Mouse (Mus musculus) spleen, postnatal 4 days (tissue): Measurements from ENCODE around the gene Plcb3.

Experiments used
- DNase-seq, 2 experiments: peaks; one replicate each; pipeline ENCODE4 v3.0.0; 2022; ENCODE audit warnings: low spot score in 2 of 2

Plcb3 gene

DNA sequence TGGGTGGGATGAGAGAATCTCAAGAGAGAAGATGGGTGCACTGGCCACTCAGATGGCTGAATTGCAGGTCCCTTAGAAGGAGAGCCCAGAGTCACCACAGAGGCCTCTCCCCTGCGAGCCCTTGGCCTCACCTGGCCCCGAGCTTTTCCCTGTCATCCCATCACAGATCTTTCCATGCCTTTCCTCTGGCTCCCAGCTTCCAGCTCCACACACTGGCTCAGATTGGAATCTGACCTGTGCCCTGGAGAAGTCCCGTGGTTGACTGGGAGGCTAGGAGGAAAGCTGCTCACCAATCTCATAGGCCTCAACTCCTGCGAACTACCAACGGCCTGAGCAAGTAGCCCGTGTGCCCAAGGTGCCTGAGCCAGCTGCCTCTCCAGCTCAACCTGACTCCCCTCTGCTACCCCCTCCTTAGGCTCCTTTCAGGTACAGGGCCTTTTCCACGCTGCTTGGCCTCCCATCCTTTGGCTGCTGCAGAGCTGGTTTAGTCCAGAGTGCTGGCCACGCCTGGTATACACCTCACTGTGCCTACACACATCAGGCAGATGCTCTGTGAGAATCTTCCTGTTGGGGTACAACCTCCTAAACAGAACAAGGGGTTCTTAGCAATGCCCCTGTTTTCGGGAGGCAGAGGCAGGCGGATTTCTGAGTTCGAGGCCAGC is 70.6 kb downstream of the Plcb3 start:
- DNase-seq = peak in 1 of 2 experiments; percentile 56

DNA sequence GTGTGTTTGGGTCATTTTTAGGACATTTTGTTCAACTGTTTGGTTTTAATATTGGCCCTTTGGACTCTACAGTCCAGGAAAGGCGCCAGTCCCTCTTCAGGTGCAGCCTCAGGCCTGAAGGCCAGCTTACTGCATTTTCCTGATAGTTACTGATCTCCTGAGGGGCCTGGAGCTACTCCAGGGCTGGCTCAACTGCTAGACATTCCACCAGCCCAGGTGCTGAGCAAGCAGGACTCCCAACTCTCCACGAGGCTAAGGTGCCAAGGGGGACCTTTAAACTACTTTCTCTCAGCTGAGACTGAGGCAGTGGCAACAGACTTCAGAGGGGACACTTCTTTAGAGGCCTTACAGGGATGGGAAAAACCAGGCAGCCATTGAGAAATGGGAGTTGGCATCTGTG is 71.4 kb downstream of the Plcb3 start:
- DNase-seq = no peak

DNA sequence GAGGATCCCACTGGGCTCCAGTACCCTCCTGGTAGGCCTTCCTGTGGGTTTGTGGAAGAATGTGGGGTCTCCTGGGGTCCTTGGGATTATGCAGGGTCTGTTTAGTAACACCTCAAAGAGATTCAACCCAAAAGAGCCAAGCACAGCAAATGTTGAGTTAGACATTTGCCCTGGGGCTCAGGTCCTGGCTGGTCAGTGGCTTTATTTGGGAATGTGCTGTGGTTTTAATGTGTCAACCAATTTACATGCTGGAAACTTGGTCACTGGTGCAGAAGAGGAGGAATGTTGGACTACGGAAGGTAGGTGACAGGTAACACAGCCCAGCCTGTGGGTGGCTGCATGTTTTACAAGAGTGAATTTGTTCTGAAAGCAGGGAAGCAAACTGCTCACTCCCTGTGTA is 73.2 kb downstream of the Plcb3 start:
- DNase-seq = no peak
